Mouse (Mus musculus): Measurements from ENCODE around the gene Prnd.

- TF ChIP-seq ZC3H11A (IDR thresholded peaks at IDR 0.05; ENCODE audit: borderline replicate concordance, low read depth, low read length) (no peak), CHD2 (IDR thresholded peaks at IDR 0.05; ENCODE audit: low read depth, low read length) (no peak), ZNF384 (IDR thresholded peaks at IDR 0.05; ENCODE audit: low read depth, low read length) (no peak), MAFK (IDR thresholded peaks at IDR 0.05; ENCODE audit: insufficient read depth, low read depth, low read length) (no peak), HCFC1 (IDR thresholded peaks at IDR 0.05; ENCODE audit: borderline replicate concordance, insufficient read depth, low read length) (no peak)
Observed at GRCm38 (mm10) chr2:131997356-131997755, 46.7 kb downstream of the Prnd start.
